Mouse (Mus musculus): ENCODE data around the gene Tbc1d30.
A peak's percentile ranks its signal among the peaks of the same experiment; 100 is the strongest.

Tbc1d30 gene

GRCm38 (mm10) chr10:121262206-121262605, 88.9 kb downstream of the Tbc1d30 start:
- DNase-seq: no peak

GRCm38 (mm10) chr10:121261036-121261592, 90.0 kb downstream of the Tbc1d30 start:
- no peak for DNase-seq

- peak; percentile 10 to 52 for DNase-seq
Observed at GRCm38 (mm10) chr10:121256115-121256825, 94.8 kb downstream of the Tbc1d30 start.

- DNase-seq: no peak
Observed at GRCm38 (mm10) chr10:121255465-121255864, 95.6 kb downstream of the Tbc1d30 start.

GRCm38 (mm10) chr10:121254343-121254742, 96.7 kb downstream of the Tbc1d30 start:
- no peak for DNase-seq

GRCm38 (mm10) chr10:121252781-121253180, 98.3 kb downstream of the Tbc1d30 start:
- no peak for DNase-seq

- DNase-seq: no peak
Observed at GRCm38 (mm10) chr10:121251191-121251590, 99.9 kb downstream of the Tbc1d30 start.

- no peak for DNase-seq
Observed at GRCm38 (mm10) chr10:121249820-121250219, 101.3 kb downstream of the Tbc1d30 start.

GRCm38 (mm10) chr10:121247545-121247944, 103.5 kb downstream of the Tbc1d30 start:
- no peak for DNase-seq

- DNase-seq: no peak
Observed at GRCm38 (mm10) chr10:121246971-121247370, 104.1 kb downstream of the Tbc1d30 start.

- no peak for DNase-seq
Observed at GRCm38 (mm10) chr10:121243373-121244207, 107.5 kb downstream of the Tbc1d30 start.

GRCm38 (mm10) chr10:121242596-121242995, 108.5 kb downstream of the Tbc1d30 start:
- no peak for DNase-seq

GRCm38 (mm10) chr10:121239065-121239464, 112.0 kb downstream of the Tbc1d30 start:
- no peak for DNase-seq

- no peak for DNase-seq
Observed at GRCm38 (mm10) chr10:121238551-121238950, 112.5 kb downstream of the Tbc1d30 start.

- DNase-seq: no peak
Observed at GRCm38 (mm10) chr10:121237377-121237776, 113.7 kb downstream of the Tbc1d30 start.

- no peak for DNase-seq
Observed at GRCm38 (mm10) chr10:121235167-121235824, 115.8 kb downstream of the Tbc1d30 start.

- no peak for DNase-seq
Observed at GRCm38 (mm10) chr10:121234476-121234875, 116.6 kb downstream of the Tbc1d30 start.

GRCm38 (mm10) chr10:121228422-121228953, 122.6 kb downstream of the Tbc1d30 start:
- no peak for DNase-seq

GRCm38 (mm10) chr10:121227988-121228409, 123.1 kb downstream of the Tbc1d30 start:
- no peak for DNase-seq

- no peak for DNase-seq
Observed at GRCm38 (mm10) chr10:121227403-121227802, 123.7 kb downstream of the Tbc1d30 start.

GRCm38 (mm10) chr10:121225636-121226035, 125.4 kb downstream of the Tbc1d30 start:
- DNase-seq: no peak

GRCm38 (mm10) chr10:121222881-121223280, 128.2 kb downstream of the Tbc1d30 start:
- no peak for DNase-seq

GRCm38 (mm10) chr10:121218616-121219015, 132.5 kb downstream of the Tbc1d30 start:
- no peak for DNase-seq
